Mouse (Mus musculus): ENCODE data around the gene Ifitm5. TPM values are rescaled to one million over a fixed set of nuclear protein-coding genes. Genes with fewer than 3 reads are reported as not detected.

Ifitm5 gene
- polyA plus RNA-seq, 1 experiment from 2014 or later, result 3.0 TPM

- Histone ChIP-seq H3K4me2 (no peak overlapping the region), H3K4me1 (peaks cover 10% of the 10 kb centered on the region; the same call in 1 of the 2 replicates), H3K27me3 (replicated peaks) (no peaks in the 10 kb centered on the region), H3K4me3 (replicated peaks) (no peak overlapping the region), H3K9ac (replicated peaks) (no peak overlapping the region), H3K27ac (replicated peaks) (no peak overlapping the region), H3K36me3 (no peaks in the 10 kb centered on the region), H3K9me3 (replicated peaks) (no peaks in the 10 kb centered on the region)
- 88% methylated on average over 8 of the region's 8 CpGs for WGBS
- ATAC-seq (ENCODE audit: low FRiP score), result no peak
Measured at GRCm38 (mm10) chr7:140948161-140948560, 1.9 kb downstream of the Ifitm5 start.

DNA sequence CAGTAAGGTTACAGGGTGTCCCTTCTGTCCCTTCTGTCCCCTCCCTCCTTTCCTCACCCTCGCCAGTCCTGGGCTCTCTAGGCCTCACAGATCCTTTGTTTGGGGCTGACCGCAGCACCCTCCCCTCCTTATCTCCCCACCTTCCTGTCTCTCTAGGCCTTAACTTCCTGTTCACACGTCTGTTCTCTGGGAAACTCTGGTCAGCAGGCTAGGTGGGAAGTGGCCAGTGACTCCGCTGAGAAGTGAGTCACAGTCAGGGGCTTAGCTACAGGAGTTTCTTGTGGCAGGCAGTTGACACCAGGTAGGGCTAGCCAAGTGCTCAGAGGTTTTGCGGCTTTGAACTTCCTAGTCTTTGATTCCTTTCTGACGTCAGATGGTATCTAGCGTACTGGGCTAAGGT, 3.1 kb downstream of the Ifitm5 start:
- Histone ChIP-seq H3K9ac (replicated peaks) (no peak overlapping the region), H3K9me3 (replicated peaks) (no peaks in the 10 kb centered on the region), H3K27me3 (replicated peaks) (no peaks in the 10 kb centered on the region), H3K4me2 (no peak overlapping the region), H3K36me3 (no peaks in the 10 kb centered on the region), H3K4me1 (peaks cover 13% of the 10 kb centered on the region; the same call in 1 of the 2 replicates), H3K27ac (replicated peaks) (no peak overlapping the region), H3K4me3 (replicated peaks) (no peak overlapping the region)
- 76% methylated on average over 7 of the region's 7 CpGs for WGBS
- no peak for ATAC-seq (ENCODE audit: low FRiP score)

- H3K27ac ChIP-seq (replicated peaks), result no peak overlapping the region
- 90% methylated on average over 10 of the region's 10 CpGs for WGBS
Measured at GRCm38 (mm10) chr7:140946311-140946710, 3.8 kb downstream of the Ifitm5 start.

GRCm38 (mm10) chr7:140945247-140945646, 4.8 kb downstream of the Ifitm5 start:
- 93% methylated on average over 5 of the region's 5 CpGs for WGBS
- Histone ChIP-seq H3K36me3 (no peaks in the 10 kb centered on the region), H3K9ac (replicated peaks) (no peak overlapping the region), H3K9me3 (replicated peaks) (no peaks in the 10 kb centered on the region), H3K4me2 (no peak overlapping the region), H3K27ac (replicated peaks) (no peak overlapping the region), H3K27me3 (replicated peaks) (no peaks in the 10 kb centered on the region), H3K4me3 (replicated peaks) (no peak overlapping the region), H3K4me1 (peaks cover 15% of the 10 kb centered on the region)
- ATAC-seq (ENCODE audit: low FRiP score), result no peak

More at GRCm38 (mm10) chr7:140946311-140946710, 3.8 kb downstream of the Ifitm5 start:
- H3K4me2 ChIP-seq, result no peak overlapping the region
- no peaks in the 10 kb centered on the region for H3K36me3 ChIP-seq
- H3K4me1 ChIP-seq, result peaks cover 17% of the 10 kb centered on the region
- H3K27me3 ChIP-seq (replicated peaks), result no peaks in the 10 kb centered on the region
- no peak overlapping the region for H3K9ac ChIP-seq (replicated peaks)
- no peak for ATAC-seq (ENCODE audit: low FRiP score)
- no peaks in the 10 kb centered on the region for H3K9me3 ChIP-seq (replicated peaks)
- H3K4me3 ChIP-seq (replicated peaks), result no peak overlapping the region

GRCm38 (mm10) chr7:140944236-140944635, 5.9 kb downstream of the Ifitm5 start:
- Histone ChIP-seq H3K4me2 (no peak overlapping the region), H3K9me3 (replicated peaks) (no peaks in the 10 kb centered on the region), H3K27ac (replicated peaks) (no peak overlapping the region), H3K9ac (replicated peaks) (no peak overlapping the region), H3K36me3 (no peaks in the 10 kb centered on the region), H3K27me3 (replicated peaks) (no peaks in the 10 kb centered on the region), H3K4me3 (replicated peaks) (no peak overlapping the region), H3K4me1 (peaks cover 25% of the 10 kb centered on the region)
- no peak for ATAC-seq (ENCODE audit: low FRiP score)
- WGBS, result 92% methylated on average over 7 of the region's 7 CpGs

DNA sequence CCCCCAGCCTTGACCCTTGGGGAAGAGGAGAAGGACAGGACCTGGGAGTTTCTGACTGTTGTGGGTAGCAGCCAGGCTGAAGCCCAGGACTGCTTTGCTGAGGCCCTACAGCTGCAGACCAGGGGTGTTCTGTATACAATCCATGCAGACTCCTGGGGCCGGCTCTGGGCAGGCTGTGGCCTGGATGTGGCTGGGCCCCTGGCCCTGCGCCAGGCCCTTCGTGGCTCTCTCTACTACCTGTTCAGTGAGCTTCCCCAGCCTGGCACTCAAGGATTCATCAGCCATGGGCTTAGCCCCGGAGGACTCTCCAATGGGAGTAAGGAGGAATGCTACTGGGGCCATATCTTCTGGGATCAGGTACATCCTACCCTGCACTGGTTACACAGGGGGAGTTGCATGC, 6.7 kb downstream of the Ifitm5 start:
- Histone ChIP-seq H3K4me2 (no peak overlapping the region), H3K4me3 (replicated peaks) (no peak overlapping the region), H3K36me3 (no peaks in the 10 kb centered on the region), H3K9me3 (replicated peaks) (no peaks in the 10 kb centered on the region), H3K4me1 (peaks cover 27% of the 10 kb centered on the region), H3K9ac (replicated peaks) (no peak overlapping the region), H3K27ac (replicated peaks) (no peak overlapping the region), H3K27me3 (replicated peaks) (no peaks in the 10 kb centered on the region)
- ATAC-seq (ENCODE audit: low FRiP score), result no peak
- WGBS, result 83% methylated on average over 4 of the region's 4 CpGs

- WGBS, result 92% methylated on average over 10 of the region's 10 CpGs
- Histone ChIP-seq H3K4me3 (replicated peaks) (no peak overlapping the region), H3K36me3 (no peaks in the 10 kb centered on the region), H3K9ac (replicated peaks) (no peak overlapping the region), H3K9me3 (replicated peaks) (no peaks in the 10 kb centered on the region), H3K27ac (replicated peaks) (no peak overlapping the region), H3K4me2 (no peak overlapping the region), H3K4me1 (peaks cover 27% of the 10 kb centered on the region), H3K27me3 (replicated peaks) (no peaks in the 10 kb centered on the region)
- ATAC-seq (ENCODE audit: low FRiP score), result no peak
Measured at GRCm38 (mm10) chr7:140942811-140943210, 7.3 kb downstream of the Ifitm5 start.

GRCm38 (mm10) chr7:140942341-140942740, 7.8 kb downstream of the Ifitm5 start:
- H3K4me1 ChIP-seq, result peaks cover 27% of the 10 kb centered on the region
- peak overlapping the region; percentile 77 for H3K27ac ChIP-seq (replicated peaks)
- H3K9ac ChIP-seq (replicated peaks), result 0 out of 2 replicates have a peak overlapping the region, but pooled peaks have one; percentile 40
- peak overlapping the region; percentile 58 for H3K4me2 ChIP-seq
- H3K9me3 ChIP-seq (replicated peaks), result no peaks in the 10 kb centered on the region
- H3K27me3 ChIP-seq (replicated peaks), result no peaks in the 10 kb centered on the region
- WGBS, result 67% methylated on average over 9 of the region's 9 CpGs
- no peak for ATAC-seq (ENCODE audit: low FRiP score)
- peak overlapping the region; percentile 42 for H3K4me3 ChIP-seq (replicated peaks)
- H3K36me3 ChIP-seq, result no peaks in the 10 kb centered on the region

- 3% methylated on average over 33 of the region's 33 CpGs for WGBS
Measured at GRCm38 (mm10) chr7:140941222-140942051, 8.7 kb downstream of the Ifitm5 start, which contains the start of gene Pgghg. Pgghg (plus strand) TSS chr7:140941391.

DNA sequence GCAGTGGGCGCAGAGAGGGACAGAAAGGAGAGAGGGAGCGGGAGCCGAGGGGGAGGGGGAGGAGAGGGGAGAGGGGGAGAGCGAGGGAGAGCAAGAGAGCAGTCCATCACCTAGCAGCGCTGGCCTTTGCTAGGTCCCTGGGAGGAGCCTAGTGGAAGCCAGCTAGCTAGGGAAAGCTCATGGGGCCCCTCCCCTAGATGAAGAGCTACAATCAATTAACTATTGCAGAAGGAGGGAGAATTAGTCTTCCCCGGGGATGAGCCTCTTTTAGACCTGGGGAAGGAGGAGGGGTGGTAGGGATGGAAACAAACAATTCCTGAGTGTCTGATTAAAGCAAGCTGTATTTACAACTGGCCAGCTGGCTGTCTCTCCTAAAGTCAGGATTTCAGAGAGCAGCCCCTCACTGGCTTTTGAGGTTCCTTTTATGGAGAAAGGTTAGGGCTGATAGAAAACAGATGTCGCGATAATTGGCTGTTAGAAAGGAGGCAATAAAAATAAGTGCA, 10.4 kb downstream of the Ifitm5 start:
- Histone ChIP-seq H3K9me3 (replicated peaks) (no peaks in the 10 kb centered on the region), H3K4me3 (replicated peaks) (no peak overlapping the region), H3K4me2 (peak overlapping the region; percentile 33), H3K27me3 (replicated peaks) (0 out of 2 replicates have a peak, but pooled peaks cover 4% of the 10 kb centered on the region), H3K36me3 (no peaks in the 10 kb centered on the region), H3K9ac (replicated peaks) (no peak overlapping the region), H3K4me1 (peaks cover 27% of the 10 kb centered on the region), H3K27ac (replicated peaks) (peak overlapping the region; percentile 48)
- ATAC-seq (ENCODE audit: low FRiP score), result peak; percentile 75
- WGBS, result 2% methylated on average over 8 of the region's 8 CpGs

More at GRCm38 (mm10) chr7:140941222-140942051, 8.7 kb downstream of the Ifitm5 start, which contains the start of gene Pgghg:
- Histone ChIP-seq H3K9ac (replicated peaks) (peak within 1 kb of the TSS; percentile 40), H3K4me1 (peaks cover 27% of the 10 kb centered on the region), H3K36me3 (no peaks in the 10 kb centered on the region), H3K4me2 (peak within 1 kb of the TSS; percentile 58), H3K4me3 (replicated peaks) (peak within 1 kb of the TSS; percentile 42), H3K27me3 (replicated peaks) (no peaks in the 10 kb centered on the region), H3K9me3 (replicated peaks) (no peaks in the 10 kb centered on the region), H3K27ac (replicated peaks) (peak within 1 kb of the TSS; percentile 77)
- peak; percentile 70 for ATAC-seq (ENCODE audit: low FRiP score)

GRCm38 (mm10) chr7:140938896-140939295, 11.2 kb downstream of the Ifitm5 start:
- Histone ChIP-seq H3K9me3 (replicated peaks) (no peaks in the 10 kb centered on the region), H3K9ac (replicated peaks) (no peak overlapping the region), H3K4me1 (peaks cover 27% of the 10 kb centered on the region), H3K4me3 (replicated peaks) (no peak overlapping the region), H3K36me3 (no peaks in the 10 kb centered on the region), H3K27me3 (replicated peaks) (0 out of 2 replicates have a peak, but pooled peaks cover 4% of the 10 kb centered on the region), H3K4me2 (no peak overlapping the region), H3K27ac (replicated peaks) (peak overlapping the region; percentile 48; the same call in 1 of the 2 replicates)
- 19% methylated on average over 2 of the region's 2 CpGs for WGBS
- no peak for ATAC-seq (ENCODE audit: low FRiP score)

DNA sequence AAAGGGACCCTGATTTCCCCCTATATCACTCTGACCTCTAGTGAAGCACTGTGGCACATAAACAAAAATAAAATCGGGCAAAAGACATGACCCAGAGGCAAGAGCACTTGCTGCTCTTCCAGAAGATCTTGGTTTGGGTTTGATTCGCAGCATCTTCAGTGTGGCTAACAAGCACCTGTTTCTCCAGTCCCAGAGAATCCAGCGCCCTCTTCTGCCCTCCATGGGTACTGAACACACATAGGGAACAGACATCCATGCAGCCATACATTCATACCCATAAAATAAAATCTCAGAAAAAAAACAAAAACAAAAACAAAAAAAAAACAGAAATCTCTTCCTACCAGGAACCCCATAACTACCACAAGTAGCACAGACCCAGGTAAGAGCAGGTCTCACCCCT, 11.7 kb downstream of the Ifitm5 start:
- Histone ChIP-seq H3K9me3 (replicated peaks) (no peaks in the 10 kb centered on the region), H3K36me3 (no peaks in the 10 kb centered on the region), H3K4me1 (peaks cover 27% of the 10 kb centered on the region), H3K27me3 (replicated peaks) (0 out of 2 replicates have a peak, but pooled peaks cover 4% of the 10 kb centered on the region), H3K27ac (replicated peaks) (no peak overlapping the region), H3K4me2 (no peak overlapping the region), H3K4me3 (replicated peaks) (no peak overlapping the region), H3K9ac (replicated peaks) (no peak overlapping the region)
- 54% methylated on average over 3 of the region's 3 CpGs for WGBS
- no peak for ATAC-seq (ENCODE audit: low FRiP score)
